Mouse (Mus musculus) cerebellum, adult 9-11 months (tissue): ENCODE results near the gene Kif5a.
A peak's percentile ranks its signal among the peaks of the same experiment; 100 is the strongest.
"Not testable (repeated sequence)": the region's sequence is repeated elsewhere in the genome, so short reads cannot be mapped to it uniquely, and the experiment has no call there.

Experiments
- DNase-seq: peaks from one replicate; pipeline ENCODE4 v3.0.0; 2022

Kif5a gene

DNA sequence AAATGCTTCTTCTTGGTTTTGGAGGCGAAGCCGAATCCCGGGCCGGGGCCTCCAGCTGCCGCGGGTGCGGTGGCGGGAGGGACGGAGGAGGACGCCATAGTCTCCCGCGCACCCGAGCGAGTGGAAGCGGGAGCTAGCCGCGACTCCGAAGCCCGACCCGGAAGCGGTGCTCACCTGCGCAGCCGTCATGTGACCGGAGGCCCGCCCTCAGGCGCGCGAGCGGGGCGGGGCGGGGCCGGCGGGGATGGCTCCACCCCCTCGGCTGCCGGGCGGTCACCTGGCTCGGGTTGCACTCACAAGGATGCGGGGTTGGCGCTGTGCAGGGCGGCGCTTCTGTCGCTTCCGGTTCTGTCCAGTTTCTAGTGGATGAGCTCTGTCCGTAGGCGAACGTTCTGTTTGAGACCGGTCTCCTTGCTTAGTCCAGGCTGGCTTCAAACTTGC, 51.7 kb downstream of the Kif5a start, which contains the start of gene Pip4k2c:
Gene Pip4k2c, minus strand, starts transcription at position 172 of the 441 bp plus-strand sequence.
- DNase-seq, result peak; percentile 94

DNA sequence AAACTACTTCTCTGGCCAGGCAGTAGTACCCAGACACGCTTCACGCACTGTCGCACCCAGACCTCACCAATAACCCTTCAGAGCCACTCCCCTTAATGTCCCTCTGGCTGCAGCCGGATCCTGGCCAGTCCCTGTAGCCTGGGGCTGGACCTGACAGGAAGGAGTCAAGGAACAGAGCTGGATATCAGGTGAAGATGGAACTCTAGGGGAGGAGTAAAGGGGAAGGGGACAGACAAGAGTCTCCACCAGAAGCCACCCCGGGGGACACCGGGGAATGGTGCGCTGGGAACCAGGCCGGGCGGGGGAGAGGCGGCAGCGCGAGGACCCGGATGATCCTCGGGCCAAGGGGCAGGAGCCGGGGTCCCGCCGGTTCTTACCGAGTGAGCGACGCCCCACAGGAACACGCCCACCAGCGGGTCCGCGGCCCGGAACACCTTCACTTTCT, 52.2 kb downstream of the Kif5a start:
- no peak for DNase-seq

DNA sequence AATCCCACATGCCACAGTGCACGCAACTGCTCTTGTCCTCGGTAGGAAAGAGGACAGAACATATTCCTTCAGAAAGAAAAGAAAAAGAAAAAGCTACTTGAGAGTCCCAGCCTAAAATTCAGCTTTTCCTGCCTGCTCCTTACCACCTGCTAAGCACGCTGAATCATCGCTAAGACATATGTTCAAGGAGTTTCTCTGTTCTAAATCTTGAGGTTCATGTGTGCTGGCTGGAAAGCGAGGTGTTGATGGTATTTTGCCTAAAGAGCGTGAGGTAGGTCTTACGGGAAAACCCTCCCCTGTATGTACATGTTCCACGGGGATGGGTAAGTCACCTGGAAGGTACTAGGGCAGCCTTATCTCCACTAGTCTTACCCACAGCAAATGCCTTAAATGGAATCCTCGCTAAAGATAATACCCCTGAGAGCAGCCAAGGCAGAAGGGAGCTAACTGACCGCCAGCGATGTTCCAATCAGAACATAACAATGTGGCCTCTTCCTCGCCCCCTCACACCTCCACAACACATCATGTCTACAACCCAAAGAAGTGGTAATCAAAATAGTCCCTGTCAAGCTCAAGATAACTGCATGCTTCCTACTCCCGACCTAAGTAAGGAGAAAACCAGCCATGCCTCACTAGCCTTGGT, 53.1 kb downstream of the Kif5a start:
- no peak for DNase-seq

GRCm38 (mm10) chr10:127208921-127209320, 54.2 kb downstream of the Kif5a start:
- no peak for DNase-seq

GRCm38 (mm10) chr10:127205373-127205772, 57.8 kb downstream of the Kif5a start:
- DNase-seq, result no peak

DNA sequence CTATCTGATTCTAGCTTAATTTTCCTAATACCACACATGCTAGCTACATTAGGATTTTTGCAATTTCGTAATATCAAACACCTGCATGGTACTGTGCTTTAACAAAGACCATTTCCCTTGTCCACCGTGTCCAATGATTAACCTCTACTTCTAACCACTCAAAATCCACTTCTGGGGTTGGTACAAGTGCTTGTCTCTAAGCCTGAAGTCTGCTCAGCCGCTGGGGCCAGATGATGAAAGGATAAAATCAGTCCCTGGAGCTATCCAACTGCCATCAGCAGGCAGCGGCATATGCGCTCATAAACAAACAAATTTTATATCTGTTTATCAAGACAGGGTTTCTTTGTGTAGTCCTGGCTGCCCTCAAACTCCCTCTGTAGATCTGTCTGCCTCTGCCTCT, 58.6 kb downstream of the Kif5a start:
- DNase-seq, result no peak

GRCm38 (mm10) chr10:127203106-127203505, 60.0 kb downstream of the Kif5a start:
- DNase-seq, result no peak

- no peak for DNase-seq
These were observed 62.9 kb downstream of the Kif5a start for GRCm38 (mm10) chr10:127200279-127200678.

DNA sequence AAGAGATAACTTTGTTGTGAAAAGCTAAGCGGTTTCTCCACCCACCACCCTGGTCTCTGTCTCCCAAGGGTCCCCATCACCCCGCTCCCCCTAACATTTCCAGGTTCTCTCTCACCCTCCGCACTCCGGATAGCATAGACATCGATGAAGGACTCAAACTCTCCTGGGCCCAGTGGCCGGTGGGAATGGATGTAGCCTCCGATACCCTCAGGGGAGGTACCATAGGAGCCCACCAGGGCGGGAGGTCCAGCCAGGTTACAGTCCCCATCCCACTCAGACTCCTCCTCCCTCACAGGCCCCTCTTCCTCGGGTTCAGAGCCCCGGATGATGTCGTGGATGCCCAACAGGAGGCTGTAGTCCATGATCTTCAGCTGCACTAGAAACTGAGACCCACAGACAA, 63.7 kb downstream of the Kif5a start:
- DNase-seq, result no peak

DNA sequence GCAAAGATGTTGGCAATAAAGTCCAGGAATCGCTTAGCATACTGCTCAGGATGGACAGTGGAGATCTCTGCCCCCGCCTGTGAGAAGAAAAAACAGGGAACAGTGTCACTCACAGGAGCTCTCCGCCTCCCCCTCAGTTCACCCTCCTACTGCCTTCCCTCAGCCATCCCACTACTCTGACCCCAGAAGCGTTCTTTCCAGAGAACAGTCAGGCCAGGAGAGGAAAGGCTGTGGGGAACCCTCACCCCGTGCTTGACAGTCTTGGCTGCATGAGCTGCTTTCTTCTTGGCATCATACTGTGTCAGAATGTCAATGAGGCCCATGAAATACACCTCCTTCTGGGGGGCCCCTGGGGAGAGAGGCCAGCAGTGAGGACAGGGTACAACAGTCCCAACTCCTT, 64.1 kb downstream of the Kif5a start:
- DNase-seq, result no peak

- DNase-seq, result no peak
These were observed 64.7 kb downstream of the Kif5a start for GRCm38 (mm10) chr10:127198492-127198891.

DNA sequence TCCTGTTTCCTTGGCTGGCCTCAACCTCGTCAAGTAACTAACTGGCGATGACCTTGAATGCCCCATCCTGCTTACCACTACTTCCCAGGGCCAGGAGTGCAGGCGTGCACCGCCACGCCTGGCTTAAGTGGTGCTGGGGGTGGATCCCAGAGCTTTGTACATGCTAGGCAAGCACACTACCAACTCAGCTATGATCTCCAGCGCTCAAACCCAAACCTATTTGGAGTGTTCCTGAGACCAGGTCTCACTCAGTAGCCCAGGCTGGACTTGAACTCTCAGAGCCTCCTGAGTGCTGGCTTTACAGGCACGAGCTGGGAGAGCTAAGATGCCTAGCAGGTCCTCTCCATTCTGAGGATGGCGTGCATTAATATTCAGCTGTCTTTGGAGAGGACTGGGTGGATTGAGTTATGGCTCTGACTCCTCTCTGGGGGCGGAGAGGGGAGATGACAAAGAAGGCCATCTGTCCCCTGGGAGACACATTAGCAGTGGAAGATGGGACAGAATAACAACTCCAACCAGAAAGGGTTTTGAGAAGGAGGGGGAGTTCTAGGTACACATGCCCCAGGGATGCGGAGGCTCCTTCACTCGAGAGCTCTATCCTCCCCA, 65.5 kb downstream of the Kif5a start:
- no peak for DNase-seq

DNA sequence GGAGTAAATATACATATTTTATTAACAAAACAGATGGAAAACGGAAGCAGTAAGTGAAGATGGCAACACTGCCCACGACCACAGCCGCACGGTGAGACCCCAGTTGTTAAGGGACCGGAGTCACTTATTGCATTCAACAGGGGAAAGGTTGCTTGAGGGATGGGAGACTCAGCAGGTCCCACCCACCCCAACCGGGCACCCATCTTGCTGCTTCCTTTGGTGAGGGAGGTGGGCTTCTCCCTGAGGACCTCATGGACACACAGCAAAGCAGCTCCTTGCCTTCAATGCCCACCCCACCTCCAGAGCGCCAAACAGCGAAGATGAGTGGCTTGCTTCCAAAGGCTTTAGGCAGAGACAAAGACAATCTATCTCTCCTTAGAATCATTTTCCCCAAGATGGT, 66.0 kb downstream of the Kif5a start:
- DNase-seq, result no peak

- peak; percentile 78 for DNase-seq
These were observed 66.8 kb downstream of the Kif5a start for GRCm38 (mm10) chr10:127196392-127196791.

DNA sequence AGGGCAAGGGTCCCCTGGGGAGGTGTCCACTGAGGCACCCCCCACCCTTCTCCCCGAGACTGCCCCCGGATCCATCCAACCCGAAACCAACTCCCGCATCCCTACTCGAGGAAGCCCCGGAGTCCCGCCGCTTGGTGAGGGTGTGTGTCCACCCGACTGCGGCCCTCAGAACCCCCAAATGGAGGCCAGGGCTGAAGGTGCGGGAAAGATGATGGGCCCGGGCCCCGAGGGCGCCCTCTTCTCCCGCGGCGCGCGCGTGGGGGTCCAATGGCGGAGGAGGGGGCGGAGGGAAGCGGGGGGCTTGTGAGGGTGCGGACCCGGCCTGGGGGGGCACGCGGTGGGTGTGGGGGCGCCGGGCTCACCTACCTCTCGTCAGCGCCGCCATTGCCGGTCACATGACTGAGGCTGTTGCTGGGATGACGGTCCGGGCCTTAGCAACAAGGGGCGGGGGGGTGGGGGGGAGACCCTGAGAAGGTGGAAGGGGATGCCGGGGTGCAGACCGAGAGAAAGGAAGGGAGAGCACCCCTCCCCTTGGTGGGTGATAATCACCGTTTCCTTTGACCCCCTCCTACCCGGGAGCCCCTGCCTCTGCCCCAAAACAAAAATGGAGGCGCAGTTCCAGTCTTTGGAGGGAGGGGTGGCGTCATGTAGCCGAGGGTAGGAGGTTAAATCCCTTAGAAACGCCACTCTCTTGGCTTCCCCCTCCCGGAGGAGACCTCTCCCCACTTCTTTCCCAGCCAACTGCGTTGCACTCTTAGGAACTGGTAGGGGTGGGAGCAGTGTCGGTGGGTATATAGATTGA, 67.6 kb downstream of the Kif5a start, which contains the start of gene Dtx3:
Gene Dtx3, minus strand, starts transcription at position 401 of the 802 bp plus-strand sequence.
- peak; percentile 76 for DNase-seq

DNA sequence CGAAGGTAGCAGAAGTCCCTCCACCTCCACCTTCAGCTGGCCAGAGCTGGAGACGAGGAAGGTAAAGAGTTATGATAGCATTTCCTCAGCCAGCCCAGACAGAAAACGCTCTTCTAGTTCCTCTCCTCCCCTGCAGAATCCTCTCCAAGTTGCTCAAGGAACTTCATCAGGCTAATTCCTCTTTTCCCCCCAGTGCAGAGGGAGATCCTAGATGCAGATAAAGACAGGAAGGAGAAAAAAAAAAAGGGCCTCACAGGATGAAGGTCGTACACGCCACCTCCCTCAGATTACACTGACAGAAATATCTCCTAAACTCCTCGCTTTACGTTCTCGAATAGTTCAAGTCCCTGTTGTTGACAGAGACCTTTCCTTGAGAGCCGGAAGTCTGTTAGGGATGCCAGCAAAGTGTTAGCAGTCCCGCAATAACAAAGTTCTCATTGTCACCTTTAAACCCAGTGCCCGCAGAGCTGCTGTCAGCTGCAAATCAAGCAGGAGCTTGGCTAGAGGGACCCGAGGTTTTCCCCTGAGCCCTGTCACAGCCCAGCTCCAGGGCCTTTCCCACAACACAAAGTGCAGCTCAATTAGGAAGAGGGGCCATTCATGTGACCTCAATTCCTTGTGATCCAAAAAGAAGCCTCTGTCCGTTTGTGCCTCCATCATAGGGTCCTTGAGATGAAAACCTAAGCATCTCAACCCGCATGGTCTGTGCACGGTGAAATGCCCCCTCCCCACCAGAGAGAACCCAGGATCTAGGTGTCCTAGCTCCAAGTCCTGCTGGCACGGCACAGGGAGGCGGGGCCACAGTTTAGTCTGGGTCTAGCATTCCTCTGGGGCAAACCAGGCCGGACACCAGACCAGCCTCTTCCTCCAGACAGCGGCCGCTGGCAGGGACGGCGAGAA, 68.5 kb downstream of the Kif5a start:
- DNase-seq, result peak; percentile 81

DNA sequence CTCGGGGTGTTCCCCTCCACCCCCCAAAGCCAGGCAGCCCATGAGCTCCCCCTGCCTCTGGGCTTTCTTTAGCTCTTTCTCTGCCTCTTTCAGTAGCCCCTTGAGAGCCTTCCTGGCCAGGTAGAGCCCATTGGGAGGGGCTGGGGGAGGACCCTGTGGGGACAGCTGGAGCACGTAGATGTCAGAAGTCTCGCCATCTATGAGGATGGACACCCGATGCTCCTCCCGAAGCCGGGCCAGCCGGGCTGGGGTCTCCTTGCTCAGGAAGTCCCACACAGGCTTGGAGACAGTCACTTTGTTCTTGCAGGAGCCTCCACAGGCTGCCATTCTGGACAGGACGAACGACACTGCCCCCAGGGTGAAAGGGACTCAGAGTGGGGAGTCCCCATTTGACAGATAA, 70.1 kb downstream of the Kif5a start:
- no peak for DNase-seq

- not testable (repeated sequence) for DNase-seq
These were observed 71.2 kb downstream of the Kif5a start for GRCm38 (mm10) chr10:127192057-127192328.

- DNase-seq, result peak; percentile 37
These were observed 71.7 kb downstream of the Kif5a start for GRCm38 (mm10) chr10:127191191-127192056.

DNA sequence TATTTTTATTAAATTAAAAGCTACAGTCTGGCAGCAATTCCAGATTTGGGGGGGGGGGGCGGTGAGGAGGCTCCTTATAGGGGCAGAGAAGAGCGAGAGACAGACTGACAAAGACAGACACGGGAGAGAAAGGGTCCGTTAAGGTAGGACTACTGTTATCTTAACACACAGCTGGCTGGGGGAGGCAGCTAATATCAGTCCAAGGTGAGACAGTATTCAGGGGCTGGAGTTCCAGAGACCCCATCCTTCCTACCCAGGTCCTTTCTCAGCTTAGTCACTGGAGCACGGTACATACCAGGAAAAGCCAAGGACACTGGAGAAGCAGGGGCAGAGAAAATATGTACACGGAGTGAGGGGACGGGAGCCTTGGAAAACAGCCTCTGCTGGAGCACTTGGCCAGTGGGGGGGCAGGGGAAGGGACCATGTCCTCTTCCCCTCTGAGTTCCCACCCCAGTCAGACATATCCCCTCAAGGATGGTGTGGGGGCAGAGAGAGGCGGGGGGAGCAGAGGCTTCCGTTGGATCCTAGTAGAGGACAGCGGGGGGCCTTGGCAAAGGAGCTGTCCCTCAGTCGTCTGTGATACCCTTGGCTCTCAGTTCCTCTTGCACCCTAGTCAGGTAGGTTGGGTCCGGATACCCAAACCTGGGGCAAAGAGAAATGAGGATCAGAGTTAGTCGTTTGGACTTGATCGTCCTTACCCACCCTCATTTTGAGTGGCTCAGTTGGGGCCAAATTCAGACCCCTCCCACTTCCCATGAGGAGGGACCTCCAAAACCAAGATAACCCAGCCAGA, 72.6 kb downstream of the Kif5a start:
- peak; percentile 55 for DNase-seq
